Mouse (Mus musculus): ENCODE data around the gene N4bp2. TPM values are rescaled to one million over a fixed set of nuclear protein-coding genes. Genes with fewer than 3 reads are reported as not detected.

N4bp2 gene
- total and polyA plus RNA-seq, 3 experiments, result 13.1 to 16.4 (median 15.1) TPM

- Histone ChIP-seq H3K27ac (ENCODE audit: insufficient read depth, low read depth) (no peak overlapping the region), H3K36me3 (replicated peaks in 1 of 2; ENCODE audit: control insufficient read depth in 1 of 2, insufficient read depth in 1 of 2, low read length in 1 of 2) (peaks cover 12 to 32% of the 10 kb centered on the region in 2 experiments), H3K9me3 (replicated peaks; ENCODE audit: low read length) (no peaks in the 10 kb centered on the region), H3K4me3 (replicated peaks in 1 of 3; ENCODE audit: low read depth in 2 of 3, low read length in 2 of 3, poor library complexity in 1 of 3) (no peak overlapping the region), H3K9ac (ENCODE audit: insufficient read depth, low read depth) (no peak overlapping the region), H3K79me2 (replicated peaks; ENCODE audit: control insufficient read depth, extremely low read depth, insufficient read depth, poor library complexity, severe bottlenecking) (peaks cover 4% of the 10 kb centered on the region), H3K4me2 (ENCODE audit: insufficient read depth, low read depth, poor library complexity, severe bottlenecking) (no peak overlapping the region), H3K4me1 (ENCODE audit: control insufficient read depth in 1 of 2, insufficient read depth in 2 of 2) (peaks cover 17 to 55% of the 10 kb centered on the region in 2 experiments), H3K27me3 (replicated peaks) (no peaks in the 10 kb centered on the region)
- dilution Hi-C loops (cut with MboI; ENCODE audit: extremely low pct_ligation_motif_present, extremely low pct_unique_long_range_greater_than_20kb, low sequenced_read_pairs), result no loop called here
- no peak for DNase-seq (ENCODE audit: extremely low read depth)
- TF ChIP-seq SIN3A (IDR thresholded peaks at IDR 0.05; ENCODE audit: low read length) (no peak), ZMIZ1 (IDR thresholded peaks at IDR 0.05; ENCODE audit: low read depth, low read length) (no peak), MAFK (IDR thresholded peaks at IDR 0.05; ENCODE audit: insufficient replicate concordance, low read length) (no peak), HCFC1 (IDR thresholded peaks at IDR 0.05; ENCODE audit: low read depth, low read length) (no peak), E2F4 (IDR thresholded peaks at IDR 0.05; ENCODE audit: insufficient replicate concordance, low read depth, low read length) (no peak), ZNF384 (IDR thresholded peaks at IDR 0.05; ENCODE audit: low read depth, low read length) (no peak), ELF1 (IDR thresholded peaks at IDR 0.05; ENCODE audit: low read depth, low read length) (no peak), EP300 (IDR thresholded peaks at IDR 0.05; ENCODE audit: low read length) (no peak), ZC3H11A (IDR thresholded peaks at IDR 0.05; ENCODE audit: low read depth, low read length) (no peak), ZKSCAN1 (IDR thresholded peaks at IDR 0.05; ENCODE audit: borderline replicate concordance, low read depth, low read length) (no peak), IRF4 (IDR thresholded peaks at IDR 0.05; ENCODE audit: low read depth, low read length) (no peak), CTCF (conservative IDR thresholded peaks at IDR 0.05 in 1 of 2, IDR thresholded peaks at IDR 0.05 in 1 of 2; ENCODE audit: low read depth in 2 of 2, low read length in 2 of 2) (no peak), GABPA (IDR thresholded peaks at IDR 0.05; ENCODE audit: insufficient replicate concordance, low read depth, low read length) (no peak), RCOR1 (conservative IDR thresholded peaks at IDR 0.05; ENCODE audit: low read depth, low read length) (no peak), POLR2AphosphoS2 (IDR thresholded peaks at IDR 0.05; ENCODE audit: low read depth, low read length) (no peak), POLR2A (IDR thresholded peaks at IDR 0.05; ENCODE audit: low read depth, low read length) (no peak)
- in situ Hi-C loops (cut with MboI; ENCODE audit: low pct_ligation_motif_present, low pct_unique_long_range_greater_than_20kb, low sequenced_read_pairs), result no loop called here
Observed at GRCm38 (mm10) chr5:65779401-65780063, 16.2 kb downstream of the N4bp2 start.

GRCm38 (mm10) chr5:65781147-65781715 is 17.9 kb downstream of the N4bp2 start:
- DNase-seq (ENCODE audit: extremely low read depth), result no peak
- H3K79me2 ChIP-seq (replicated peaks; ENCODE audit: control insufficient read depth, extremely low read depth, insufficient read depth, poor library complexity, severe bottlenecking), result peaks cover 4% of the 10 kb centered on the region
- H3K9me3 ChIP-seq (replicated peaks; ENCODE audit: low read length), result no peaks in the 10 kb centered on the region
- peaks cover 14 to 47% of the 10 kb centered on the region in 2 experiments for H3K4me1 ChIP-seq (ENCODE audit: control insufficient read depth in 1 of 2, insufficient read depth in 2 of 2)
- TF ChIP-seq MAX (IDR thresholded peaks at IDR 0.05; ENCODE audit: low read length) (no peak), UBTF (IDR thresholded peaks at IDR 0.05; ENCODE audit: low read depth, low read length) (no peak), TCF12 (IDR thresholded peaks at IDR 0.05; ENCODE audit: low read depth, low read length) (no peak), POLR2A (IDR thresholded peaks at IDR 0.05; ENCODE audit: low read depth, low read length) (no peak), CHD1 (IDR thresholded peaks at IDR 0.05; ENCODE audit: low read depth, low read length) (peak; percentile 65; the same call in 1 of the 2 replicates), EP300 (IDR thresholded peaks at IDR 0.05; ENCODE audit: low read length) (no peak), HCFC1 (IDR thresholded peaks at IDR 0.05; ENCODE audit: low read depth, low read length) (no peak)
- peak overlapping the region; percentile 40; the same call in 1 of the 2 replicates for H3K27ac ChIP-seq (ENCODE audit: insufficient read depth, low read depth)
- H3K9ac ChIP-seq (ENCODE audit: insufficient read depth, low read depth), result peak overlapping the region; percentile 54; the same call in 1 of the 2 replicates
- no peaks in the 10 kb centered on the region for H3K27me3 ChIP-seq (replicated peaks)
- peak overlapping the region; percentile 100 for H3K4me2 ChIP-seq (ENCODE audit: insufficient read depth, low read depth, poor library complexity, severe bottlenecking)
- dilution Hi-C loops (cut with MboI; ENCODE audit: extremely low pct_ligation_motif_present, extremely low pct_unique_long_range_greater_than_20kb, low sequenced_read_pairs) (no loop called here), in situ Hi-C loops (cut with MboI; ENCODE audit: low pct_ligation_motif_present, low pct_unique_long_range_greater_than_20kb, low sequenced_read_pairs) (no loop called here)
- no peak overlapping the region for H3K4me3 ChIP-seq (replicated peaks in 1 of 3; ENCODE audit: low read depth in 2 of 3, low read length in 2 of 3, poor library complexity in 1 of 3)
- peaks cover 10 to 32% of the 10 kb centered on the region in 2 experiments for H3K36me3 ChIP-seq (replicated peaks in 1 of 2; ENCODE audit: control insufficient read depth in 1 of 2, insufficient read depth in 1 of 2, low read length in 1 of 2)

Data from CH12.LX (cell line).